Comparison of ENCODE assay signal across 19 mouse cellular contexts in genomic region chr4:109609770-109610169, GRCm38 (mm10). TPM values are rescaled to one million over a fixed set of nuclear protein-coding genes. Genes with fewer than 3 reads are reported as not detected.
DNase-seq lines count a peak whose midpoint lies in the region; ATAC-seq and TF ChIP-seq lines count a peak whose summit lies in the region.
"Had no signal": no experiment of that assay in that cellular context is flagged by ENCODE, and none has a peak within 500 bp of the region (broad histone marks: within the 10 kb centered on the region; RNA-seq: fewer than 3 reads in every experiment).

No protein-coding gene starts in this region.

- no peaks in the 10 kb centered on the region for H3K9me3 ChIP-seq in liver, embryonic 16.5 days (replicated peaks; ENCODE audit: control insufficient read depth, low read length)
- H3K9me3 ChIP-seq: hindbrain, embryonic 15.5 days; limb, embryonic 13.5 days; midbrain, embryonic 10.5 days had no signal

- H3K9ac ChIP-seq in liver, embryonic 16.5 days (ENCODE audit: low read depth, low read length) = no peak overlapping the region
- H3K9ac ChIP-seq: forebrain, postnatal 0 days; hindbrain, embryonic 15.5 days; limb, embryonic 13.5 days; lung, embryonic 14.5 days had no signal

- H3K27ac ChIP-seq in liver, embryonic 16.5 days (ENCODE audit: low read length) = no peak overlapping the region
- no peak overlapping the region for H3K27ac ChIP-seq in layer of hippocampus, adult 2 months
- H3K27ac ChIP-seq: hindbrain, embryonic 15.5 days; kidney, postnatal 0 days; limb, embryonic 13.5 days; midbrain, embryonic 10.5 days had no signal

- no peak for TF ChIP-seq CTCF in layer of hippocampus, adult 2 months (conservative IDR thresholded peaks at IDR 0.05)

- H3K27me3 ChIP-seq in liver, embryonic 16.5 days (ENCODE audit: control insufficient read depth, insufficient read depth, low read depth, low read length) = no peaks in the 10 kb centered on the region
- H3K27me3 ChIP-seq: hindbrain, embryonic 15.5 days; limb, embryonic 13.5 days had no signal

- peak; percentile 35; the same call in 1 of the 2 replicates for ATAC-seq in liver, embryonic 16.5 days (ENCODE audit: low read depth)
- 0 out of 2 replicates have a peak, but pooled peaks have one; percentile 41 for ATAC-seq in neutrophil, adult 5-6 weeks (ENCODE audit: extremely low read depth, insufficient number of reproducible peaks, low FRiP score, poor library complexity, severe bottlenecking)
- ATAC-seq: activated CD4-positive, CD25-positive, alpha-beta regulatory T cell, adult 4 months; forebrain, postnatal 0 days; intestine, embryonic 16.5 days had no signal

- DNase-seq in liver = no peak
- peak; percentile 16 to 23 for DNase-seq in adrenal gland, postnatal 36 days
- DNase-seq in lung, postnatal 10 days = peak; percentile 15
- no peak for DNase-seq in layer of hippocampus, adult 2 months (ENCODE audit: low spot score in 2 of 2)
- DNase-seq in gastrocnemius, adult 8-10 months (ENCODE audit: low spot score in 2 of 2) = no peak
- DNase-seq: cerebellum, adult 2 months; forebrain, postnatal 0 days; lung, embryonic 14.5 days; retina, postnatal 1 day; right cerebral cortex, postnatal 4 days had no signal

- H3K36me3 ChIP-seq in liver, embryonic 16.5 days (ENCODE audit: control insufficient read depth, insufficient read depth) = no peaks in the 10 kb centered on the region
- H3K36me3 ChIP-seq: hindbrain, embryonic 15.5 days; limb, embryonic 13.5 days; midbrain, embryonic 10.5 days had no signal

- no peak overlapping the region for H3K4me2 ChIP-seq in liver, embryonic 16.5 days (ENCODE audit: low read depth, low read length)
- H3K4me2 ChIP-seq: hindbrain, embryonic 15.5 days; limb, embryonic 13.5 days; lung, embryonic 14.5 days had no signal

- H3K4me1 ChIP-seq in liver, embryonic 16.5 days (ENCODE audit: control insufficient read depth, low read depth, low read length) = no peaks in the 10 kb centered on the region
- H3K4me1 ChIP-seq: hindbrain, embryonic 15.5 days; limb, embryonic 13.5 days; midbrain, embryonic 10.5 days had no signal

- 48% methylated on average over 1 of the region's 1 CpGs for WGBS in liver, embryonic 16.5 days (ENCODE audit: insufficient replicate concordance)

- H3K4me3 ChIP-seq in liver, embryonic 16.5 days (ENCODE audit: low read depth, low read length) = no peak overlapping the region
- H3K4me3 ChIP-seq in layer of hippocampus, adult 2 months = no peak overlapping the region
- H3K4me3 ChIP-seq: erythroblast, embryonic 14.5 days; hindbrain, embryonic 15.5 days; limb, embryonic 13.5 days; midbrain, embryonic 10.5 days had no signal

RNA-seq across cellular contexts. Expression of gene Cdkn2c, which starts 57.2 kb away (rescaled TPM):
- 11.3 and 11.5 TPM in 2 replicates for polyA plus RNA-seq in liver, embryonic 16.5 days (2015; fragmentation: Nextera tagmentation; extraction: Ambion mirVana)
- total RNA-seq in adrenal gland, postnatal 36 days (2021) = 10 to 100 TPM; 45.9 to 53.2 TPM
- 7.0 TPM in 2 replicates for total RNA-seq in neutrophil, adult 5-6 weeks (2017)
- 1 to 10 TPM; 3.0 to 4.0 TPM for total RNA-seq in layer of hippocampus, adult 2 months (2021)
- total RNA-seq in gastrocnemius, adult 8-10 months (2022) = 10 to 100 TPM; 16.8 to 27.9 (median 22.5) TPM

Comparison
In these comparisons a context has a peak if more than half of its experiments do, and no peak if none do; other contexts are left out.
1. DNase-seq: peak in adrenal gland, postnatal 36 days (2 of 2) and lung, postnatal 10 days (single experiment); none in liver (single experiment), layer of hippocampus, adult 2 months (0 of 2) and gastrocnemius, adult 8-10 months (0 of 2).